Mouse (Mus musculus) cortical plate, adult 2 months (tissue): ENCODE measurements at regions not wholly inside any gene's neighbourhood (a gene's known extent, or its start where the extent isn't known, plus 50 kb on each side); places are given as distances from the start of the nearest gene placed in this dataset.

Source experiments
- CTCF ChIP-seq: fragments of 200-500 bp; IDR thresholded peaks from 2 replicates; pipeline ENCODE4 v1.5.1; 2011; ENCODE audit warnings: mild to moderate bottlenecking, control low read depth, low read length; ENCODE audit not compliant: insufficient read depth; ENCODE audit errors: extremely low read depth
- POLR2A ChIP-seq: fragments of 200-500 bp; IDR thresholded peaks from 2 replicates; pipeline ENCODE4 v1.6.1; 2011; ENCODE audit warnings: mild to moderate bottlenecking, low read length, control low read depth; ENCODE audit not compliant: insufficient read depth; ENCODE audit errors: extremely low read depth

- TF ChIP-seq POLR2A (no peak), CTCF (no peak)
These were observed 361.8 kb downstream of the Bcor start for GRCm38 (mm10) chrX:11798326-11798725.
